Mouse (Mus musculus): ENCODE measurements around the gene Atf7ip. TPM values are rescaled to one million over a fixed set of nuclear protein-coding genes. Genes with fewer than 3 reads are reported as not detected.
A peak's percentile ranks its signal among the peaks of the same experiment; 100 is the strongest.

The Atf7ip gene
- polyA plus RNA-seq, 1 experiment: not detected

GRCm38 (mm10) chr6:136516626-136517025 lies 10.7 kb downstream of the Atf7ip start:
- TF ChIP-seq CTCF (IDR thresholded peaks at IDR 0.05; ENCODE audit: insufficient read depth, low read depth, low read length): no peak
- no peak for TF ChIP-seq POLR2A (IDR thresholded peaks at IDR 0.05; ENCODE audit: insufficient read depth, low read depth, low read length)
- WGBS: 96% methylated on average over 6 of the region's 6 CpGs
- Histone ChIP-seq H3K27ac (ENCODE audit: insufficient read depth, low read depth, low read length) (no peak overlapping the region), H3K4me1 (ENCODE audit: control insufficient read depth, insufficient read depth, low read length) (no peaks in the 10 kb centered on the region), H3K4me3 (ENCODE audit: insufficient read depth, low read depth, low read length) (no peak overlapping the region)

GRCm38 (mm10) chr6:136517221-136517620 lies 11.3 kb downstream of the Atf7ip start:
- H3K27ac ChIP-seq (ENCODE audit: insufficient read depth, low read depth, low read length): no peak overlapping the region
- no peaks in the 10 kb centered on the region for H3K4me1 ChIP-seq (ENCODE audit: control insufficient read depth, insufficient read depth, low read length)
- H3K4me3 ChIP-seq (ENCODE audit: insufficient read depth, low read depth, low read length): no peak overlapping the region
- no peak for TF ChIP-seq CTCF (IDR thresholded peaks at IDR 0.05; ENCODE audit: insufficient read depth, low read depth, low read length)
- no peak for TF ChIP-seq POLR2A (IDR thresholded peaks at IDR 0.05; ENCODE audit: insufficient read depth, low read depth, low read length)

GRCm38 (mm10) chr6:136518537-136519246 lies 12.7 kb downstream of the Atf7ip start:
- H3K4me3 ChIP-seq (ENCODE audit: insufficient read depth, low read depth, low read length): peak overlapping the region; percentile 73
- H3K4me1 ChIP-seq (ENCODE audit: control insufficient read depth, insufficient read depth, low read length): no peaks in the 10 kb centered on the region
- peak overlapping the region; percentile 99 for H3K27ac ChIP-seq (ENCODE audit: insufficient read depth, low read depth, low read length)
- peak; percentile 97 for TF ChIP-seq POLR2A (IDR thresholded peaks at IDR 0.05; ENCODE audit: insufficient read depth, low read depth, low read length)
- peak; percentile 14; the same call in 1 of the 2 replicates for TF ChIP-seq CTCF (IDR thresholded peaks at IDR 0.05; ENCODE audit: insufficient read depth, low read depth, low read length)
- under 1% methylated on average over 59 of the region's 59 CpGs for WGBS

- H3K4me3 ChIP-seq (ENCODE audit: insufficient read depth, low read depth, low read length): peak overlapping the region; percentile 73
- WGBS: 2% methylated on average over 17 of the region's 17 CpGs
- peak overlapping the region; percentile 99 for H3K27ac ChIP-seq (ENCODE audit: insufficient read depth, low read depth, low read length)
- TF ChIP-seq CTCF (IDR thresholded peaks at IDR 0.05; ENCODE audit: insufficient read depth, low read depth, low read length) (no peak), POLR2A (IDR thresholded peaks at IDR 0.05; ENCODE audit: insufficient read depth, low read depth, low read length) (no peak)
- no peaks in the 10 kb centered on the region for H3K4me1 ChIP-seq (ENCODE audit: control insufficient read depth, insufficient read depth, low read length)
Measured at GRCm38 (mm10) chr6:136519254-136519653, 13.3 kb downstream of the Atf7ip start.

GRCm38 (mm10) chr6:136520361-136520760 lies 14.4 kb downstream of the Atf7ip start:
- Histone ChIP-seq H3K4me3 (ENCODE audit: insufficient read depth, low read depth, low read length) (no peak overlapping the region), H3K4me1 (ENCODE audit: control insufficient read depth, insufficient read depth, low read length) (no peaks in the 10 kb centered on the region), H3K27ac (ENCODE audit: insufficient read depth, low read depth, low read length) (no peak overlapping the region)
- 55% methylated on average over 2 of the region's 2 CpGs for whole genome bisulfite sequencing
- TF ChIP-seq CTCF (IDR thresholded peaks at IDR 0.05; ENCODE audit: insufficient read depth, low read depth, low read length): no peak
- TF ChIP-seq POLR2A (IDR thresholded peaks at IDR 0.05; ENCODE audit: insufficient read depth, low read depth, low read length): no peak

- TF ChIP-seq CTCF (IDR thresholded peaks at IDR 0.05; ENCODE audit: insufficient read depth, low read depth, low read length): no peak
- TF ChIP-seq POLR2A (IDR thresholded peaks at IDR 0.05; ENCODE audit: insufficient read depth, low read depth, low read length): no peak
- no peak overlapping the region for H3K4me3 ChIP-seq (ENCODE audit: insufficient read depth, low read depth, low read length)
- H3K4me1 ChIP-seq (ENCODE audit: control insufficient read depth, insufficient read depth, low read length): no peaks in the 10 kb centered on the region
- no peak overlapping the region for H3K27ac ChIP-seq (ENCODE audit: insufficient read depth, low read depth, low read length)
Measured at GRCm38 (mm10) chr6:136521681-136522080, 15.7 kb downstream of the Atf7ip start.

- 89% methylated on average over 5 of the region's 5 CpGs for WGBS
- H3K4me3 ChIP-seq (ENCODE audit: insufficient read depth, low read depth, low read length): no peak overlapping the region
- no peaks in the 10 kb centered on the region for H3K4me1 ChIP-seq (ENCODE audit: control insufficient read depth, insufficient read depth, low read length)
- H3K27ac ChIP-seq (ENCODE audit: insufficient read depth, low read depth, low read length): no peak overlapping the region
- no peak for TF ChIP-seq CTCF (IDR thresholded peaks at IDR 0.05; ENCODE audit: insufficient read depth, low read depth, low read length)
- no peak for TF ChIP-seq POLR2A (IDR thresholded peaks at IDR 0.05; ENCODE audit: insufficient read depth, low read depth, low read length)
Measured at GRCm38 (mm10) chr6:136522658-136523057, 16.7 kb downstream of the Atf7ip start.

GRCm38 (mm10) chr6:136524751-136525150 lies 18.8 kb downstream of the Atf7ip start:
- no peak for TF ChIP-seq POLR2A (IDR thresholded peaks at IDR 0.05; ENCODE audit: insufficient read depth, low read depth, low read length)
- TF ChIP-seq CTCF (IDR thresholded peaks at IDR 0.05; ENCODE audit: insufficient read depth, low read depth, low read length): no peak
- 85% methylated on average over 4 of the region's 4 CpGs for WGBS
- Histone ChIP-seq H3K27ac (ENCODE audit: insufficient read depth, low read depth, low read length) (no peak overlapping the region), H3K4me1 (ENCODE audit: control insufficient read depth, insufficient read depth, low read length) (no peaks in the 10 kb centered on the region), H3K4me3 (ENCODE audit: insufficient read depth, low read depth, low read length) (no peak overlapping the region)

GRCm38 (mm10) chr6:136525567-136525966 lies 19.6 kb downstream of the Atf7ip start:
- 80% methylated on average over 4 of the region's 4 CpGs for WGBS
- no peaks in the 10 kb centered on the region for H3K4me1 ChIP-seq (ENCODE audit: control insufficient read depth, insufficient read depth, low read length)
- H3K4me3 ChIP-seq (ENCODE audit: insufficient read depth, low read depth, low read length): no peak overlapping the region
- TF ChIP-seq CTCF (IDR thresholded peaks at IDR 0.05; ENCODE audit: insufficient read depth, low read depth, low read length) (no peak), POLR2A (IDR thresholded peaks at IDR 0.05; ENCODE audit: insufficient read depth, low read depth, low read length) (no peak)
- H3K27ac ChIP-seq (ENCODE audit: insufficient read depth, low read depth, low read length): no peak overlapping the region
